Mouse (Mus musculus): Measurements from ENCODE around the gene Hist1h2ad.

Gene Hist1h2ad

GRCm38 (mm10) chr13:23573898-23574524 lies at the start of gene Hist1h2ad, which contains the start of gene Hist1h2bf:
Hist1h2ad (plus strand) TSS chr13:23574381.
Hist1h2bf (minus strand) TSS chr13:23574196.
- in situ Hi-C loops (cut with MboI, MseI), result loop anchor here (5.0 kb wide), 2 partner anchors 108 to 1852 kb away; partner anchors contain the start of genes Hist1h2ac, Hist1h2bc and Hist1h2bm

DNA sequence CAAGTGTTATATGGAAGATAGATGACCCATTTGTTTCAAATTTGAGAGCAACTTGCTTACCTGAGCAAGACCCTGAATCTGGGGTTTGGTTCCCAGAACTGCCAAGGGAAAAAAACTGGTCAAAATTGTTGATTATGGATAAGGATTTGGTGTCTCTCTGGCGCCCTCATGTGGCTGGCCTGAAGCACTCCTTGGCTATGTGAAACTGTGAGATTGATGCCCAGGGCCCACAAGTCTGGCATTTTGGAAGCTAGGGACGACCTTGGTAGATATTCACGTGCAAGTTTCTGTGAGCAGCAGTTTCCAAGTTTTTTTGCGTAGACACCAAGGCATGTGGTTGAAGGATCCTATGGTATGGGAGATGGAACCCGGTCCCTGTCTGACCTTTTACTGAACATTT lies 49.5 kb upstream of the Hist1h2ad start:
- in situ Hi-C loops (cut with MboI, MseI), result loop anchor here (5.0 kb wide), 2 partner anchors 77 to 217 kb away; no protein-coding TSS in a partner anchor

GRCm38 (mm10) chr13:23525901-23526300 lies 48.3 kb upstream of the Hist1h2ad start:
- in situ Hi-C loops (cut with MboI, MseI), result no loop called here

DNA sequence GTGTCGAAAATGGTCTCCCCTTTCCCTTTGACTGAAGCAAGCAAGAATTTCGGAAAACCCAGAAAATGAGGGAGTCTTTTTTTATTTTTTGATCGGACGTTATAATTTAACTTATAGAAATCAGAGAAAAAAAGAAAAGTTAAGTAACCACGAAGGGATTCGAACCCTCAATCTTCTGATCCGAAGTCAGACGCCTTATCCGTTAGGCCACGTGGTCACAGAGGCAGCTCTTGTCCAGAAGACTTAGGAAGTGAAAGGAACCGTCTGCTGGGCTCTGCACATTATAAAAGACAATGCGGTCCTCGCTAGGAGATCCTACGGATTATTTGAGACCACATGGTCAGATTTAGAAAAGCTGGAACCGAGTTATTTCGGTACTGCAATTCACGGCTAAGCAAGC lies 47.9 kb upstream of the Hist1h2ad start:
- in situ Hi-C loops (cut with MboI, MseI), result no loop called here

DNA sequence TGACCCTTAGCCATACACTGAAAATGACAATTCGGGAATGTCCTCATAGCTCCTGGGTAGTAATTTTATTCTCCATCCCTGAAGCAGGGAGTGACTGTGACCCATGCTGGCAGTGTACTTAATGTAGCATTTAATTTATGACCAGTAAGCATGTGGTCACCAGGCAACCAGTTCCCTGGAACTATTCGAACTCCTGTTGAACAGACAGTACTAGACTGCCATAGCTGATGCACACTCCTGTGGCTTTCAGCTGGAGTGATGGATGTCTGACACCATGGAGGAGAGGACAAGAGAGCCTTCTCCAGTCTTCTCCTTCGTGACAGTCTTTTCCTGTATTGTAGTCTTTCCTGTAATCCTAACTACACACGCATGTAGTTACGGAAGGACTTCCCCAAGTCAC lies 45.2 kb upstream of the Hist1h2ad start:
- in situ Hi-C loops (cut with MboI, MseI), result no loop called here

DNA sequence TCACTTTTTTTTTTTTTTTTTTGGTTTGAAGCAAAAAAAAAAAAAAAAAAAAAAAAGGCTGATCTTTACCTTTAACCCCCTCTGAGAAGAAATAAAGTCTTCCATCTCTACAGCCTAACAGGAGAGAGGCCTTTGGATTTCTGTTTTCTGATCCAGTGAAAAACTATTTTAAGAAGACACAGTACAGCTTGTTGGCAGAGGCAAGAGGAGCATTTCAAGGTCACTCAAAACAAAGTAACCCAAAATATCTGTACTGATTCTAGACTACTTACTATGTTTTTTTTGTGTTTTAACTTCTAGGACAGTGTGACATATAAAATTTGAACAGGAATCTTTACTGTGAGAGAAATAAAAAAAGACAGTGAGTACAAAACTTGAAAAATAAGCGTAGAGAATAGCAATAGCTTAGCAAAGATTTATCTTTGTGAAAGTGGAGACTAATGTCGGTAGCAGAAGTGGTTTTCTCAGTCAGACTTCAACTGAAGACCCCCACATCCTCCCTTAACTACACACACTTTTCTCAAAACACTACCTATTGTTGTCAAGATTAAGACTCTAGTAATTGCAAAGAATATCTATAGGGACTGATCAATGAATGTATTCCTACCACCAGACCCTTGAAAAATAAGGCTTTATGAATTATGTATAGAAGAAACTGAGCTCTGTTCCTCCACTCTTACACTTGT lies 44.6 kb upstream of the Hist1h2ad start:
- in situ Hi-C loops (cut with MboI, MseI), result loop anchor here (5.0 kb wide), 1 partner anchor 1492 kb away; the partner anchor contains the start of genes Hist1h2ah and Hist1h2bk

DNA sequence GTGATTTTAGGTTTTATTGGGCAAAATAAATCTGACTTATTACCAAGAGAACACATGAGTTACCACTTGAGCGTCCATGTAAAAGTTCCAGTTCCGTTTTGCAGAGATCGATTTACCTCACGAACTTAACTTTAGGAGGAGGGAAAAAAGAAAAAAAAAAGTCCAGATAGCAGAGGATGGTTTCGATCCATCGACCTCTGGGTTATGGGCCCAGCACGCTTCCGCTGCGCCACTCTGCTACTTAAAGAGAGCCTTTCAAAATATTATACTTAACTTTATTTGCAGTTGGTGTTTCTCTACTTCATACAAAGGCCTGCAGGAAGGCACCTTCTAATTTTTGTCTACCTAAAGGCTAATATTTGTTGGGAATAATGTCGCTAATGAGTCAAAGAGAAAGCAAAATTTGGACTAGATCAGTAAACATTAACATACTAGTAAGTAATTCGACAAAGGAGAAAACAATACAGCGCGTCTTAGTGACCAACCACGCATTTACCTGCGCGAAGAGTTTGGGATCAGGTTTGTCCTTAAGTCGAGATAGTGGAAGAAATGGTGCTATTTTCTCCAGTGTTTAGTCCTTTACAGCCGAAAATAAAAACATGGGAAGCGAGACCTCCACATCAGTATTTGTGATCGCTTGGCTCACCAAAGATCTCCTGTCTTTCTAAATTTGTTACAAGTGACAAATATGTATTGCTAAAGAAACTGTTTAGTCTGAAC lies 43.8 kb upstream of the Hist1h2ad start:
- in situ Hi-C loops (cut with MboI, MseI), result loop anchor here (5.0 kb wide), 1 partner anchor 1493 kb away; the partner anchor contains the start of genes Hist1h2ah and Hist1h2bk

- in situ Hi-C loops (cut with MboI, MseI), result loop anchor here (5.0 kb wide), 1 partner anchor 1494 kb away; the partner anchor contains the start of genes Hist1h2ah and Hist1h2bk
Observed at GRCm38 (mm10) chr13:23530901-23531875, 43.0 kb upstream of the Hist1h2ad start, which contains the start of gene Hist1h4h. Hist1h4h (plus strand) TSS chr13:23531050.

DNA sequence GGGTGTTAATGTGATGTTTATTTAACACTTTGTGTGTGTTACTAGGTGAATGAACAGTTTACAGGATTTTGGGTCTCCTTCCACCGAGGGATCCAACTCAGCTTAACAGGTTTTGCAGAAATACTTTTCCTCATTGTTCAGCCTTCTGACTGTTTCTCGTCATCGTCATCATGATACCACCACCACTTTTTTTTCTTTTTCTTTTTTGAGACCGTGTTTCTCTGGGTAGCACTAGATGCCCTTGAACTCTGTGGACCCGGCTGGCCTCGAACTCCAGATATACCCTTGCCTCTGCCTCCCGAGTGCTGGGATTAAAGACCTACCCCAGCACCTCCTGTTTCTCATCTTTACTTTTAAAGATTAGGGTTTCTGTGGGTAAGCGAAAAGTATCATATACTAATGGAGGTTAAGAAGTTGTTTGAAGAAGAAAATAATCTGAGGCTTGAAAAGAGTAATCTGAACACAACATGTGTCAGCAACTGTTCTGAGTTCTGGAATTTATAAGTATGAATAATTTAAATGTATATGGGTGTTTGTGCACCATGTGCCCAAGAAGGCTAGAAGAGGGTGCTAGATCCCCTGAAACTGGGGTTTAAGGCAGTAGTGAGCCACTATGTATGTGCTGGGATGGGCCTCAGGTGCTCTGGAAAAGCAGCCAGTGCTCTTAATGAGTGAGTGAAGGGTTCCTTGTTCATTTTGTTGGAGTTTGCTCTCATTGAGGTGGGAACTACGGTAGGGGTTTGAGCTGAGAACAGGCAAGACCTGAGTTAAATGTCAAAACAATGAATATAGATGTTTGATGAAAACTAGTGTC lies 41.7 kb upstream of the Hist1h2ad start:
- in situ Hi-C loops (cut with MboI, MseI), result loop anchor here (5.0 kb wide), 1 partner anchor 1495 kb away; the partner anchor contains the start of genes Hist1h2ah and Hist1h2bk

DNA sequence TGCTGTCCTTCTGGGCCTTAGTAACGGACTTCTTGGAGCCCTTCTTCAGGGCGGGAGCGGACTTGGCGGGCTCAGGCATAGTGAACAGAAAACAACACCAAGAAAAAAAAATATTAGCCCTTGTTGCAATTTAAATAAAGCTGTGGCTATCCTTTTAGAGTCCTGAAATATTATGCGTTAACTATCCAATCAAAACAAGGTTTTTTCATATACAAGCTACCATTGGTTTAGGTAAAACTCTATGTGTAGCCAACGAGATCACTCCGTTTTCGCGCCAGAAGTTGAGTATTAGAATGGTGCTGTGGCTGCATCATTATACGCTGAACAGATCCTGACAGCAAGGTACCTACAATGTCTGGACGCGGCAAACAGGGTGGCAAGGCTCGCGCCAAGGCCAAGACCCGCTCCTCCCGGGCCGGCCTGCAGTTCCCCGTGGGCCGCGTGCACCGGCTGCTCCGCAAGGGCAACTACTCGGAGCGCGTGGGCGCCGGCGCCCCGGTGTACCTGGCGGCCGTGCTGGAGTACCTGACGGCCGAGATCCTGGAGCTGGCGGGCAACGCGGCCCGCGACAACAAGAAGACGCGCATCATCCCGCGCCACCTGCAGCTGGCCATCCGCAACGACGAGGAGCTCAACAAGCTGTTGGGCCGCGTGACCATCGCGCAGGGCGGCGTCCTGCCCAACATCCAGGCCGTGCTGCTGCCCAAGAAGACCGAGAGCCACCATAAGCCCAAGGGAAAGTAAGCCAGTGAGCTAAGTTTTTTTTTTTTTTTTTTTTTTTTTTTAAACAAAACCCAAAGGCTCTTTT lies 40.4 kb upstream of the Hist1h2ad start, which contains the start of gene Hist1h2af:
Hist1h2af (plus strand) TSS at position 347 of the 808 bp plus-strand sequence.
- in situ Hi-C loops (cut with MboI, MseI), result loop anchor here (5.0 kb wide), 1 partner anchor 1496 kb away; the partner anchor contains the start of genes Hist1h2ah and Hist1h2bk

- in situ Hi-C loops (cut with MboI, MseI), result loop anchor here (5.0 kb wide), 2 partner anchors 1497 to 1817 kb away; partner anchors contain the start of genes Hist1h2ah, Hist1h2ai, Hist1h2bk and Hist1h2bl
Observed at GRCm38 (mm10) chr13:23534368-23535131, 39.6 kb upstream of the Hist1h2ad start.

DNA sequence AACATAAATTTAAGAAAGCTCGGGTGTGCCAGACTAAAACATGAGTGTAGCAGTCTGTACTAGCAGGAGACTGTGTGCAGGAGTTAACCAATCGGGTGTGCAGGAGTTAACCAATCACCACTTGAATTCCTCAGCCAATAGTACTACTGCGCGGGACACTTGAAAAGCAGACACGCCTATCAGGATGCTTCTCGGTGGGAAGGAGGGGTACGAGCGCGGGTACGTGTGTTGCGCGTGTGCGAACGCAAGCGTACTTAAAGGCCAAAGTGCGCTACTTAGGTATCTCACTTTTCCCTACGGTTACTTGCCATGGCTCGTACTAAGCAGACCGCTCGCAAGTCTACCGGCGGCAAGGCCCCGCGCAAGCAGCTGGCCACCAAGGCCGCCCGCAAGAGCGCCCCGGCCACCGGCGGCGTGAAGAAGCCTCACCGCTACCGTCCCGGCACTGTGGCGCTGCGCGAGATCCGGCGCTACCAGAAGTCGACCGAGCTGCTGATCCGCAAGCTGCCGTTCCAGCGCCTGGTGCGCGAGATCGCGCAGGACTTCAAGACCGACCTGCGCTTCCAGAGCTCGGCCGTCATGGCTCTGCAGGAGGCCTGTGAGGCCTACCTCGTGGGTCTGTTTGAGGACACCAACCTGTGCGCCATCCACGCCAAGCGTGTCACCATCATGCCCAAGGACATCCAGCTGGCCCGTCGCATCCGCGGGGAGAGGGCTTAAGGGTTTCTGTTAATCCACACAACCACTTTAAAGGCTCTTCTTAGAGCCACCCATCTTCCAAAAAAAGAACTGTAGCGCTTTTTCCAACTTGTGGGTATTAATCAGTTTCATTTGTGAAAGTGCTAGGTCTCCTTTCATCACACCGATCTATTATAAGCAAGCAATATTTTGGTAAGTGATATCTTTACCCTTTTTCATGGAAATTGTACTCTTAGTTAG lies 38.8 kb upstream of the Hist1h2ad start, which contains the start of gene Hist1h3g:
Hist1h3g (plus strand) TSS at position 286 of the 939 bp plus-strand sequence.
- in situ Hi-C loops (cut with MboI, MseI), result loop anchor here (5.0 kb wide), 1 partner anchor 1818 kb away; the partner anchor contains the start of genes Hist1h2ai, Hist1h2bl and Hist1h3h

DNA sequence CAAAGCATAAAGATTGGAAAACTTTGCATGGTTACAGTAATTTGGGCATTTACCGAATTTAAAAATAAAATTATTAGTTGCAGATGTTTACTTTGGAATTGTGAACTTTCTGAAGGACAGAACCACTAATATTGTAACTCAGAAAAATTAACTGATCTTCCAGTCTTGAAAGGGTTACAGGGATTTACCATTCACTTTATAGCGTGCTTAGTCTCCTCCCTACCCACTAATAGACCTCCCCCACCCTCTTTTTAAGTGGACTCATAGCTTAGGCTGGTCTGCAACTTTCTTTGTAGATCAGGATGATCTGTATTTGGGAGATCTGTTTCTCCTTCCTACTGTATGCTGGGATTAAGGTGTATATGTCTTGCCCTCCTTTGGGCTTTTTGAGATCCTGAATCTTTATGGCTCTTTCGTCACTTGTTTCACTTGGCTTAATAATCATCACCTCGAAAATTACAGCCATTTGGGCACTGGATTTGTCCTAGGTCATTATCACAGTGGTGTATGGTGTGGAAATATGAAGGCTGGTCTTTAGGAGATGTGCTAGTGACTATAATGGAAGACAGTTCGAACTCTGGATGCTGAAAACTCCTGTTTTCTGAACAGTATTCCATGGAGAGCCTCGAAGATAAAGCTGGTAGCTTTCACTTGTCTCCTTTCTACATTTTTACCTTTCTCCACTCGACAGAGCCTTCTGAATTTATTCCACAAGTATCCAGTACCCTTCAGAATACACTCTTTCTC lies 37.9 kb upstream of the Hist1h2ad start:
- in situ Hi-C loops (cut with MboI, MseI), result loop anchor here (5.0 kb wide), 1 partner anchor 1819 kb away; the partner anchor contains the start of genes Hist1h2ai, Hist1h2bl and Hist1h3h

DNA sequence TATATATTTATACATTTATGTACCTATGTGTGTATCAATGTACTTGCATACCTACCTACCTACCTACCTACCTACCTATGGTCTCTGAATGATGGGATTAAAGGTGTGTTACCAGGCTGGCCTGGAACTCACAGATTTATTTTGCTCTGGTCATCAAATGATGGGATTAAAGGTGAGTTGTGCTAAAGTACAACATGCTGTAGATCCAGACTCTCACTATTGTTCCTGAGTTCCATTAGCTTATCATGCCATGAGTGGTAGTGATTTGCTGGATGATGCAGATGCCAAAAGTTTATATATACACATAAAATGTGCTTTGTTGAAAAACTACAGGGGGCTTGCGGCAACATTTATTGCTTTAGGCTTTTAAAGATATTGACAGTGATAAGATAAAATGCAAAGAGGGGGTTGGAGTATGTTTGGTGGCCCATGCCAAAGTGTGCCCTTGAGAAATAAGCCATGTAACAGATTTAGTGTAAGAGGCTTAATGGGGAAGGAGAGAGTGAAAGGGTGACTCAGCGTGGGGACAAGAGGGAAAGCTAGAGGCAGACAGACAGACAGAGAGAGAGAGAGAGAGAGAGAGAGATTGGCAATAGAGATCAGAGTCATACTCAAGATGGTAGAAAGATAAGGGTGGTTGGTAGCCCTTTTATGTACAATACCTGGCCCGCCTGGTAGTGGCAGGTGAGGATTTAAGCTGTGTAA lies 37.0 kb upstream of the Hist1h2ad start:
- in situ Hi-C loops (cut with MboI, MseI), result loop anchor here (5.0 kb wide), 1 partner anchor 1820 kb away; the partner anchor contains the start of genes Hist1h2ai, Hist1h2bl and Hist1h3h

DNA sequence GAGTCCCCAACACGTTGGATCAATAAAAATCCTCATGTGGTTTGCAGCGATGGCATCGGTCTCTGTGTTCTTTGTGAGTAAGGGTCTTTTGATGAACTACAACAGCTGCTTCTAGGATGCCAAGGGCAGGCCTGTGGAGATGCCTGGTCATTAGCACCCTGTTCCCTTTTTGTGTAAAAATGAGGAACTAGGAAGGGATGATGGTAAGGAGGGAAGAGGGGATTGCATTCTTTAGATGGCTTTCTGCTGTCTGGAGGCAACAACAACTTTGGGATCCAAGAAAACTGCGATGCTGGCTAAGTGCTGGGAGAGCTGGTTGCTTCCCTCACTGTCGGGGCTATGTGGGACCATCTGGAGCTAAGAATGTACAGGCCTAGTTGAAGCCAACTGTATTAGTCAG lies 35.9 kb upstream of the Hist1h2ad start:
- in situ Hi-C loops (cut with MboI, MseI), result loop anchor here (5.0 kb wide), 1 partner anchor 1821 kb away; the partner anchor contains the start of genes Hist1h2ai, Hist1h2bl and Hist1h3h
